In the genomic region with DNA sequence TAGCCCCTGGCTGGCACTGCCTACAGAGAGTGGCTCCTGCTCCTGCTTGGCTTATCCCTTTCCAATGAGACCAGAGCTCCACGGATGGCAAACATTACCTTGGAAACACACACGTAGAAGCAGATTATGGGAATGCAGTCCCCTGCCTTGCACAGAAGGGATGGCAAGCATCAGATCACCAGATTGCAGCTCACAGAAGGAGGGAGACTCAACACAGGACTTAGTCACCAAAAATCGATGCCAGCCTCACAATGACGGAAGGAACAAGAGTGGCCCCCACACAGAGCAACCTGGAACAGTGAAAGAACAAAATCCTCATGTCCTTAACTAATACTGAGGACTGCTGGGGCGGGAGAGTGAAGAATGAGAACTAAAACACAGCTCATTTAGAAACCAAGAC, we compare ENCODE assay signal across 9 mouse cellular contexts.
DNase-seq lines count a peak whose midpoint lies in the region.
"Had no signal": no experiment of that assay in that cellular context is flagged by ENCODE, and none has a peak within 500 bp of the region (broad histone marks: within the 10 kb centered on the region; RNA-seq: fewer than 3 reads in every experiment).

No protein-coding gene starts in this region.

- DNase-seq in heart, adult 11 months = peak; percentile 67
- no peak for DNase-seq in heart, postnatal 36 days
- DNase-seq in frontal cortex, adult 2 months (ENCODE audit: extremely low spot score in 1 of 2, low spot score in 1 of 2) = peak; percentile 13 to 43
- DNase-seq in layer of hippocampus, postnatal 36 days = peak; percentile 72 to 79
- peak; percentile 12 to 49 for DNase-seq in right cerebral cortex, postnatal 36 days (ENCODE audit: low spot score in 2 of 2)
- DNase-seq in spleen, adult 12 weeks (ENCODE audit: low spot score) = no peak
- no peak for DNase-seq in kidney, adult 8-10 months
- DNase-seq: heart, postnatal 4 days; kidney, postnatal 14 days had no signal

- intact Hi-C loops in heart, postnatal 36 days (cut with DNase I) = no loop called here

Comparison
In these comparisons a context has a peak if more than half of its experiments do, and no peak if none do; other contexts are left out.
1. DNase-seq: peak in heart, adult 11 months (single experiment), frontal cortex, adult 2 months (2 of 2), layer of hippocampus, postnatal 36 days (2 of 2) and right cerebral cortex, postnatal 36 days (2 of 2); none in heart, postnatal 36 days (0 of 2), spleen, adult 12 weeks (single experiment) and kidney, adult 8-10 months (0 of 2).